Mouse (Mus musculus): ENCODE measurements around the gene Tmem135. TPM values are rescaled to one million over a fixed set of nuclear protein-coding genes. Genes with fewer than 3 reads are reported as not detected.

The Tmem135 gene
- polyA plus RNA-seq, 1 experiment from 2014 or later: 57.9 TPM

- H3K27ac ChIP-seq (ENCODE audit: low read depth, low read length): no peak overlapping the region
- no peaks in the 10 kb centered on the region for H3K9me3 ChIP-seq (ENCODE audit: control insufficient read depth)
- 30% methylated on average over 2 of the region's 2 CpGs for WGBS
- no peak overlapping the region for H3K4me2 ChIP-seq (replicated peaks; ENCODE audit: low read depth)
- no peaks in the 10 kb centered on the region for H3K27me3 ChIP-seq (replicated peaks; ENCODE audit: control insufficient read depth, insufficient read depth, low read length)
- H3K4me3 ChIP-seq (ENCODE audit: low read depth, low read length): no peak overlapping the region
- ATAC-seq: no peak
- no peaks in the 10 kb centered on the region; the same call in 1 of the 2 replicates for H3K4me1 ChIP-seq (replicated peaks; ENCODE audit: control insufficient read depth, insufficient read depth, low read length)
- no peak overlapping the region for H3K9ac ChIP-seq (ENCODE audit: low read depth, low read length)
- no peak for TF ChIP-seq CTCF (IDR thresholded peaks at IDR 0.05; ENCODE audit: low read depth)
- no peaks in the 10 kb centered on the region for H3K36me3 ChIP-seq (ENCODE audit: control insufficient read depth, insufficient read depth)
Observed at GRCm38 (mm10) chr7:89216118-89216517, 187.9 kb downstream of the Tmem135 start.

DNA sequence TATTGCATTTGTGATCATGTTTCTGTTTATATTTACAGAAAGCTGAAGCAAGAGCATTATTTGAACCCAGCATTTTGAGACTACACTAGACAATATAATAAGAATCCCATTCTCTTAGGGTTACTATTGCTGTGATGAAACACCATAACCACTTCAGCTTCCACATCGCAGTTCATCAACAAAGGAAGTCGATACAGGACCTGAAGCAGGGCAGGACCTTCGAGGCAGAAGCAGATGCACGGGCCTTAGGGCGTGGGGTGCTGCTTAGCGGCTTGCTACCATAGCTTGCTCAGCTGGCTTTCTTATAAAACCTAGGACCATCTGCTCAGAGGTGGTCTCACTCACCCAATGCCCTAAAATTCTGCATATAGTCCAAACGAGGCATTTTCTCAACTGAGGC, 188.3 kb downstream of the Tmem135 start:
- Histone ChIP-seq H3K4me3 (ENCODE audit: low read depth, low read length) (no peak overlapping the region), H3K9ac (ENCODE audit: low read depth, low read length) (no peak overlapping the region), H3K9me3 (ENCODE audit: control insufficient read depth) (no peaks in the 10 kb centered on the region), H3K36me3 (ENCODE audit: control insufficient read depth, insufficient read depth) (no peaks in the 10 kb centered on the region), H3K27me3 (replicated peaks; ENCODE audit: control insufficient read depth, insufficient read depth, low read length) (no peaks in the 10 kb centered on the region), H3K4me2 (replicated peaks; ENCODE audit: low read depth) (no peak overlapping the region), H3K4me1 (replicated peaks; ENCODE audit: control insufficient read depth, insufficient read depth, low read length) (no peaks in the 10 kb centered on the region; the same call in 1 of the 2 replicates), H3K27ac (ENCODE audit: low read depth, low read length) (no peak overlapping the region)
- TF ChIP-seq CTCF (IDR thresholded peaks at IDR 0.05; ENCODE audit: low read depth): no peak
- 65% methylated on average over 7 of the region's 7 CpGs for WGBS
- ATAC-seq: no peak

GRCm38 (mm10) chr7:89210506-89210905, 193.5 kb downstream of the Tmem135 start:
- Histone ChIP-seq H3K9me3 (ENCODE audit: control insufficient read depth) (no peaks in the 10 kb centered on the region), H3K9ac (ENCODE audit: low read depth, low read length) (no peak overlapping the region), H3K4me1 (replicated peaks; ENCODE audit: control insufficient read depth, insufficient read depth, low read length) (no peaks in the 10 kb centered on the region; the same call in 1 of the 2 replicates), H3K27me3 (replicated peaks; ENCODE audit: control insufficient read depth, insufficient read depth, low read length) (no peaks in the 10 kb centered on the region), H3K4me3 (ENCODE audit: low read depth, low read length) (no peak overlapping the region), H3K27ac (ENCODE audit: low read depth, low read length) (no peak overlapping the region), H3K4me2 (replicated peaks; ENCODE audit: low read depth) (no peak overlapping the region), H3K36me3 (ENCODE audit: control insufficient read depth, insufficient read depth) (no peaks in the 10 kb centered on the region)
- WGBS: 32% methylated on average over 6 of the region's 6 CpGs
- ATAC-seq: no peak
- TF ChIP-seq CTCF (IDR thresholded peaks at IDR 0.05; ENCODE audit: low read depth): no peak

GRCm38 (mm10) chr7:89206165-89206564, 197.9 kb downstream of the Tmem135 start:
- no peak for ATAC-seq
- H3K27me3 ChIP-seq (replicated peaks; ENCODE audit: control insufficient read depth, insufficient read depth, low read length): no peaks in the 10 kb centered on the region

DNA sequence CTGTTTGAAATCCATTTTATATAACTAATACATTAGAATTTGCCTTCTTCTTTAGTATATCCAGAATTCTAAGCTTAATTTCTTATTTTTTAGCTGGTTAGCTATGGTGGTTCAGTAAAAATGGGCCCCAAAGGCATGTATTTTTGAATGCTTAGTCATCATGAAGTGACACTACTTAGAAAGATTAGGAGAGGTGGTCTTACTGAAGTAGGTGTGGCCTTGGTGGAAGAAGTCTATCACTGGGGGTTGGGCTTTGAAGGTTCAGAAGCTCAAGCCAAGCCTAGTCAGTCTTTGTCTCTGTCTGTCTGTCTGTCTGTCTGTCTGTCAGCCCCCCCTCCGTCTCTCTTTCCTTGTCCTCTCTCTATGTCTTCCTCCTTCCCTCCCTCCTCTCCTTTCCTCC, 198.6 kb downstream of the Tmem135 start:
- WGBS: 79% methylated on average over 1 of the region's 1 CpGs
- no peak overlapping the region for H3K4me2 ChIP-seq (replicated peaks; ENCODE audit: low read depth)
- no peaks in the 10 kb centered on the region for H3K36me3 ChIP-seq (ENCODE audit: control insufficient read depth, insufficient read depth)
- H3K27ac ChIP-seq (ENCODE audit: low read depth, low read length): no peak overlapping the region
- no peaks in the 10 kb centered on the region for H3K9me3 ChIP-seq (ENCODE audit: control insufficient read depth)
- no peaks in the 10 kb centered on the region for H3K4me1 ChIP-seq (replicated peaks; ENCODE audit: control insufficient read depth, insufficient read depth, low read length)
- no peak overlapping the region for H3K4me3 ChIP-seq (ENCODE audit: low read depth, low read length)
- TF ChIP-seq CTCF (IDR thresholded peaks at IDR 0.05; ENCODE audit: low read depth): no peak
- ATAC-seq: no peak
- H3K9ac ChIP-seq (ENCODE audit: low read depth, low read length): no peak overlapping the region
- no peaks in the 10 kb centered on the region for H3K27me3 ChIP-seq (replicated peaks; ENCODE audit: control insufficient read depth, insufficient read depth, low read length)

More at GRCm38 (mm10) chr7:89206165-89206564, 197.9 kb downstream of the Tmem135 start:
- Histone ChIP-seq H3K9me3 (ENCODE audit: control insufficient read depth) (no peaks in the 10 kb centered on the region), H3K4me1 (replicated peaks; ENCODE audit: control insufficient read depth, insufficient read depth, low read length) (no peaks in the 10 kb centered on the region), H3K36me3 (ENCODE audit: control insufficient read depth, insufficient read depth) (no peaks in the 10 kb centered on the region), H3K27ac (ENCODE audit: low read depth, low read length) (no peak overlapping the region), H3K4me3 (ENCODE audit: low read depth, low read length) (no peak overlapping the region), H3K9ac (ENCODE audit: low read depth, low read length) (no peak overlapping the region), H3K4me2 (replicated peaks; ENCODE audit: low read depth) (no peak overlapping the region)
- no peak for TF ChIP-seq CTCF (IDR thresholded peaks at IDR 0.05; ENCODE audit: low read depth)
- 89% methylated on average over 3 of the region's 3 CpGs for WGBS

GRCm38 (mm10) chr7:89203144-89203543, 200.9 kb downstream of the Tmem135 start:
- WGBS: 86% methylated on average over 5 of the region's 5 CpGs
- no peaks in the 10 kb centered on the region for H3K4me1 ChIP-seq (replicated peaks; ENCODE audit: control insufficient read depth, insufficient read depth, low read length)
- no peak overlapping the region for H3K9ac ChIP-seq (ENCODE audit: low read depth, low read length)
- ATAC-seq: no peak
- TF ChIP-seq CTCF (IDR thresholded peaks at IDR 0.05; ENCODE audit: low read depth): no peak
- no peaks in the 10 kb centered on the region for H3K27me3 ChIP-seq (replicated peaks; ENCODE audit: control insufficient read depth, insufficient read depth, low read length)
- H3K4me3 ChIP-seq (ENCODE audit: low read depth, low read length): no peak overlapping the region
- H3K9me3 ChIP-seq (ENCODE audit: control insufficient read depth): no peaks in the 10 kb centered on the region
- H3K4me2 ChIP-seq (replicated peaks; ENCODE audit: low read depth): no peak overlapping the region
- H3K27ac ChIP-seq (ENCODE audit: low read depth, low read length): no peak overlapping the region
- no peaks in the 10 kb centered on the region for H3K36me3 ChIP-seq (ENCODE audit: control insufficient read depth, insufficient read depth)

DNA sequence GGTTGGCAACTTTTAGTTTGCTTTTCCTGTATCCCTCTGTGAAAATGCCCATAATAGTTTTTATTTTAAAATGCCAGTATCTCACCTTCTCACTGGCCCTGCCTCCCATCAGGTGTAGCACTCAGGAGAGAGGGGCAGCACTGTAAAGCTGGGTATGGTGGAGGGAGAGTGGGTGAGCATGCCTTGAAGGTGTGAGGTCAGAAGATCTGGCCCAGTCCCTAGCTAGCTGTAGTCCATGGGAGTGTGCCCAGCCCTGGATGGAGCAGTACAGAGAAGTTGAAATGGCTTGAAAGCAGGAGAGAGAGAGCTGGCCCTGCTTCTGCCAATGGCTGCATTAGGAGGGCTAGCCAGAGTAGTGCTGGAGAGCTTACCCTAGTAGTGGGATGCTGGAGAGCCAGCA, 202.1 kb downstream of the Tmem135 start:
- TF ChIP-seq CTCF (IDR thresholded peaks at IDR 0.05; ENCODE audit: low read depth): no peak
- no peak overlapping the region for H3K9ac ChIP-seq (ENCODE audit: low read depth, low read length)
- ATAC-seq: no peak
- no peaks in the 10 kb centered on the region for H3K9me3 ChIP-seq (ENCODE audit: control insufficient read depth)
- H3K27me3 ChIP-seq (replicated peaks; ENCODE audit: control insufficient read depth, insufficient read depth, low read length): no peaks in the 10 kb centered on the region
- no peak overlapping the region for H3K27ac ChIP-seq (ENCODE audit: low read depth, low read length)
- no peaks in the 10 kb centered on the region for H3K4me1 ChIP-seq (replicated peaks; ENCODE audit: control insufficient read depth, insufficient read depth, low read length)
- no peaks in the 10 kb centered on the region for H3K36me3 ChIP-seq (ENCODE audit: control insufficient read depth, insufficient read depth)
- no peak overlapping the region for H3K4me2 ChIP-seq (replicated peaks; ENCODE audit: low read depth)
- H3K4me3 ChIP-seq (ENCODE audit: low read depth, low read length): no peak overlapping the region

Data from intestine, postnatal 0 days (tissue).